Mouse (Mus musculus) cerebellum, adult 2 months (tissue): ENCODE measurements at regions not wholly inside any gene's neighbourhood (a gene's known extent, or its start where the extent isn't known, plus 50 kb on each side); places are given as distances from the start of the nearest gene placed in this dataset.

Source experiments
- CTCF ChIP-seq: fragments of 200-500 bp; IDR thresholded peaks from 2 replicates; pipeline ENCODE4 v1.5.1; 2011; ENCODE audit warnings: low read depth, mild to moderate bottlenecking, control low read depth, low read length, moderate library complexity, borderline replicate concordance; ENCODE audit not compliant: insufficient read depth
- POLR2A ChIP-seq: fragments of 200-500 bp; IDR thresholded peaks from 2 replicates; pipeline ENCODE4 v1.6.1; 2011; ENCODE audit warnings: low read length, control low read depth, borderline replicate concordance; ENCODE audit not compliant: insufficient read depth

DNA sequence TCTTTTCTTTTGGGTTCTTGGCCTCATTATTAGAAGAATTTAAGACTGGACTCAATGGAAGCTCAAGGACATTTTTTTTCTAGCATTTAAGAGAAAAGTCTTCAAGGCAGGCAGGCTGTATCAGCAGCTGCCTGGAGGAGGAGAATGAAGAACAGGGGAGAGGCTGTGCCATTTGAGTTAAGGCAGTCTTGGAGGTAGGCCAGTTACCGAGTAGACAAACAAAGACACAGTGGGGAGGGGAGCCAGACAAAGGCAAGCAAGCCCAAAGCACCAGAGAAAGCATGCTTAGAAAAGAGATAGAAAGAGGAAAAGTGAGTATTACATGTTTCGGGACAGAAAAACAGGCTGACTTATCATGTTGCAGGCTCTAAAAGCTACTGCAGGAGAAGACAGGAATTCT is 392.0 kb downstream of the Igsf11 start:
- no peak for TF ChIP-seq CTCF
- no peak for TF ChIP-seq POLR2A
